Mouse (Mus musculus) kidney, embryonic 15.5 days (tissue): Measurements from ENCODE around the gene Olfr243. TPM values are rescaled to one million over a fixed set of nuclear protein-coding genes. Genes with fewer than 3 reads are reported as not detected.
"Not testable (repeated sequence)": the region's sequence is repeated elsewhere in the genome, so short reads cannot be mapped to it uniquely, and the experiment has no call there.

Experiments used
- ATAC-seq: fragments of 200-750 bp; cut with Nextera tagmentation; replicated peaks from 2 replicates; pipeline ENCODE4 v1.8.0; 2017; ENCODE audit warnings: moderate TSS enrichment; ENCODE audit not compliant: low FRiP score
- H3K27ac ChIP-seq: fragments of 300-500 bp; sonication (generic); 2 replicates; pipeline ENCODE4 v1.5.1; 2015; ENCODE audit warnings: mild to moderate bottlenecking, inconsistent platforms
- H3K27me3 ChIP-seq: fragments of 300-500 bp; sonication (generic); 2 replicates; pipeline ENCODE4 v1.6.1; 2015; ENCODE audit warnings: inconsistent platforms
- H3K36me3 ChIP-seq: fragments of 300-500 bp; sonication (generic); 2 replicates; pipeline ENCODE4 v1.6.1; 2015; ENCODE audit warnings: inconsistent platforms
- H3K4me1 ChIP-seq: fragments of 300-500 bp; sonication (generic); 2 replicates; pipeline ENCODE4 v1.6.1; 2015; ENCODE audit warnings: inconsistent platforms
- H3K4me2 ChIP-seq: fragments of 300-500 bp; sonication (generic); 2 replicates; pipeline ENCODE4 v1.6.1; 2015; ENCODE audit warnings: moderate library complexity, mild to moderate bottlenecking, inconsistent platforms
- H3K4me3 ChIP-seq: fragments of 300-500 bp; sonication (generic); replicated peaks from 2 replicates; pipeline ENCODE4 v1.5.1; 2015; ENCODE audit warnings: mild to moderate bottlenecking, inconsistent platforms
- H3K9ac ChIP-seq: fragments of 300-500 bp; sonication (generic); 2 replicates; pipeline ENCODE4 v1.6.1; 2015; ENCODE audit warnings: mild to moderate bottlenecking, inconsistent platforms
- H3K9me3 ChIP-seq: fragments of 300-500 bp; sonication (generic); replicated peaks from 2 replicates; pipeline ENCODE4 v1.6.1; 2016; ENCODE audit warnings: inconsistent platforms
- WGBS: fragments of 180-500 bp; shearing (Covaris S2); methylation state at CpG from one replicate; pipeline ENCODE4 v1.1.7; 2015; ENCODE audit warnings: mixed read lengths; 5-methylcytosine and 5-hydroxymethylcytosine counted together
- polyA plus RNA-seq: library from polyadenylated mRNA; unstranded; fragments of >200 nt; fragmentation: Nextera tagmentation; extraction: Ambion mirVana; gene quantifications from 2 replicates; pipeline ENCODE4 v1.2.1, GENCODE M21; 2015

Gene Olfr243
- not detected in 2 replicates for polyA plus RNA-seq

DNA sequence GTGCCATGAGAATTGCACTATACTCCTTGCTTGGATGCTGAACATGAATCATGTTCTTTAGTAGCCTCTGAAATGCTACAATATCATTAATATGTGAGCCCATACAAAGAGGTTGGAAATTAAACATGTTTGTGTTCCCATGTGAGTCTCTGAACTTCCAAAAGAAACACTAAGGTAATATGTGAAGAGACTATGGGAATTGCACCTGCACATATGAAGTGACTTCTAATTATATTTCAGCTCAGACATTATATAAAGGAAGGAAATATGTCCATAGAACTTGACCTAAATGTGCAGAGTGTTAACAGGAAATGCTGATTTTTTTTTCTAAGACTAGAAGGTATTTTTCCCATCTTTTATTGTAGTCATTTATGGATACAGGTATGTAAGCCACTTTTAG is at the start of gene Olfr243:
Gene Olfr243 (plus strand): TSS at position 301 of the 400 bp plus-strand sequence.
- Histone ChIP-seq H3K27me3 (no peaks in the 10 kb centered on the region), H3K9ac (no peak within 1 kb of the TSS), H3K36me3 (no peaks in the 10 kb centered on the region), H3K27ac (no peak within 1 kb of the TSS), H3K4me2 (no peak within 1 kb of the TSS), H3K9me3 (no peaks in the 10 kb centered on the region), H3K4me1 (no peaks in the 10 kb centered on the region), H3K4me3 (no peak within 1 kb of the TSS)
- no peak for ATAC-seq

DNA sequence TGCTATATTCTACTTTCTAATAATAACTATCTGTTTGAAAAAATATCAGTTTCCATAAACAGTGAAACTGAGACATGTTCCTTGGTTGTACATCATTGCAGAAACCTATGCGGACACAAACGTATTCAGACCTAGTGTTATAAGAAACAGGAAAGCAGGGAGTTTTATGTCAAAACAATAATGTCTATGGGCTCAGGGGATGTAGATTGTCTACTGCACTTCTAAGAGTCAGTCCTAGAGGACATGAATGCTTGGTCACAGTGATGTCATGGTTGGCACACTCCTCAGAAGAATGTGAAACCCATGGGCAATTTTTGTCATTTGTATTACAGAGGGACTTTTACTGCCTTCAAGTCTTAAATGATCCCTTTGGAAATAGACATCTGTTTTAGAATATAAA is 43.4 kb upstream of the Olfr243 start, which contains the start of gene Olfr624:
Gene Olfr624 (minus strand): TSS at position 101 of the 400 bp plus-strand sequence.
- H3K9me3 ChIP-seq, result no peaks in the 10 kb centered on the region
- WGBS, result 87% methylated on average over 2 of the region's 2 CpGs
- H3K4me2 ChIP-seq, result no peak within 1 kb of the TSS
- ATAC-seq, result no peak
- no peaks in the 10 kb centered on the region for H3K36me3 ChIP-seq
- no peak within 1 kb of the TSS for H3K27ac ChIP-seq
- H3K27me3 ChIP-seq, result no peaks in the 10 kb centered on the region
- H3K4me3 ChIP-seq, result no peak within 1 kb of the TSS
- H3K4me1 ChIP-seq, result no peaks in the 10 kb centered on the region
- H3K9ac ChIP-seq, result no peak within 1 kb of the TSS

DNA sequence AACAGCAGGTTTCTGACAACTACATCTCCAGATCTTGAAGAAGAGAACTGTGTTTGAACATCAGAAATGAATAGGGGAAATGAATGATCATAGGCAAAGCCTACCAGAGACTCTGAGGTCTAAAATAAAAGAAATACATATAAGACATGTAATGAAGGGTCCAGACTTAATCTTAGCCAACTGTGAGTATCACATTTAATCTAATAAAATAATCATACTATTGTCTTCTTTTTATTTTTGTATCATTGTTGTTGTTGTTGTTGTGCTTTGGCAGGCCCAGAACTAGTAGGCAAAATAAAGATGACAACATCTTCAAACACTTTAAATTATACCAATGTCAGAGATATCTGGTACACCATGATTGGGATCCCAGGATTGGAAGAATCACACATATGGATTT is 32.1 kb upstream of the Olfr243 start, which contains the start of gene Olfr625-ps1:
Gene Olfr625-ps1 (plus strand): TSS at position 301 of the 400 bp plus-strand sequence.
- H3K27me3 ChIP-seq, result no peaks in the 10 kb centered on the region
- no peak within 1 kb of the TSS for H3K4me3 ChIP-seq
- no peaks in the 10 kb centered on the region for H3K36me3 ChIP-seq
- no peak within 1 kb of the TSS for H3K27ac ChIP-seq
- no peak within 1 kb of the TSS for H3K9ac ChIP-seq
- no peaks in the 10 kb centered on the region for H3K9me3 ChIP-seq
- H3K4me1 ChIP-seq, result no peaks in the 10 kb centered on the region
- ATAC-seq, result no peak
- H3K4me2 ChIP-seq, result no peak within 1 kb of the TSS

DNA sequence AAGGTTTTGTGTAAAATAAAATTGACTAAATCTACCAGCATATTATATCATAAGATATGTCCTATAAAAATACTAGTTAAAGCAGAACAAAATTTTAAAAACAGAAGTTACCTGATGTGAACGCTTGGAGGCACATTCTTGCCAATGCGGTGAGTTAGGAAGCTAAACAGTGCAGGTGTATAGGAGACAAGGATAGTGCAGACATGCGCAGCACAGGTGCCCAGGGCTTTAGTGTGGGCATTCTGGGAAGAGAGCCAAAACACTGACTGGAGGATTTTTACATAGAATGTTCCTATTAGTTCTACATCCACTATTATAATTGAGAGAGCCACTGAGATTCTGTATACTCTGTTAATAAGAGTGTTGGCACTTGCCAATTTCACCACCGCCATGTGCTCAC is 15.0 kb upstream of the Olfr243 start:
- Histone ChIP-seq H3K36me3 (no peaks in the 10 kb centered on the region), H3K9ac (no peak overlapping the region), H3K4me2 (no peak overlapping the region), H3K9me3 (no peaks in the 10 kb centered on the region), H3K4me1 (no peaks in the 10 kb centered on the region), H3K4me3 (no peak overlapping the region), H3K27me3 (no peaks in the 10 kb centered on the region), H3K27ac (no peak overlapping the region)
- WGBS, result 91% methylated on average over 4 of the region's 4 CpGs
- no peak for ATAC-seq

DNA sequence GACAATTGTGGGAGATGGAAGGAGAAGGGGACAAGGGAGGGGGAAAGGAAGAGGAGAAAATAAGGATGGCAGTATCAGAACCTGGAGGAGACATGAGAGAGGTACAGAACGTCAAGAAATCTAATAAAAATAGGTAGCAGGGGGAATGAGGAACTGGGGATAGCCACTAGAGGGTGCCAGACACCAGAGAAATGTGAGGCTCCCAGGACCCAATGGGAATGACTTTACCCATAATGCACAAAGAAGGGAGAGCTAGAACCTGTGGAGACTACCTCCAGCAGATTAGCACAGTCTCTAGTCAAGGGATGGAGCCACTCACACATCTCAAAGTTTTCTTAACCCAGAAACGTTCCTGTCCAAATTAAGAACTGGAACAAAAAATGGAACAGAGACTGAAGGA is 2.4 kb upstream of the Olfr243 start:
- Histone ChIP-seq H3K4me3 (no peak overlapping the region), H3K27me3 (no peaks in the 10 kb centered on the region), H3K9ac (no peak overlapping the region), H3K9me3 (no peaks in the 10 kb centered on the region), H3K36me3 (no peaks in the 10 kb centered on the region), H3K4me1 (no peaks in the 10 kb centered on the region), H3K4me2 (no peak overlapping the region), H3K27ac (no peak overlapping the region)
- ATAC-seq, result no peak
- WGBS, result 30% methylated on average over 2 of the region's 2 CpGs

DNA sequence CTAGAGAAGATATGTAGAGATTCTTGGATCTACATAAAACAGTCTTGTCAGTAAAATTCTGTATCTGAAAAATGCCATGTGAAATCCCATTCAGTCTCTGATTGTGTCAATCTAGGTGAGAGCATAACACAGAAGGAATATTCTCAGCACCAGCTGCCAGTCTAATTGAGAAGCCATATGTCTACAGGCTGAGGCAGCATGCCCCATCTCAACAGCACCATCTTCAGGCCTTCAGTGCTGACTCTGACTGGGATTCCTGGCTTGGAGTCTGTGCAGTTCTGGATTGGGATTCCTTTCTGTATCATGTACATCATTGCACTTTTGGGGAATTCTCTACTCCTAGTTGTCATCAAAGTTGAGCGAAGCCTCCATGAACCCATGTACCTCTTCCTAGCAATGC is 1.9 kb downstream of the Olfr243 start:
- H3K9ac ChIP-seq, H3K4me2 ChIP-seq, ATAC-seq, H3K27me3 ChIP-seq, H3K4me3 ChIP-seq, H3K4me1 ChIP-seq, H3K9me3 ChIP-seq, H3K27ac ChIP-seq, H3K36me3 ChIP-seq: not testable (repeated sequence)
- WGBS, result 91% methylated on average over 1 of the region's 1 CpGs

DNA sequence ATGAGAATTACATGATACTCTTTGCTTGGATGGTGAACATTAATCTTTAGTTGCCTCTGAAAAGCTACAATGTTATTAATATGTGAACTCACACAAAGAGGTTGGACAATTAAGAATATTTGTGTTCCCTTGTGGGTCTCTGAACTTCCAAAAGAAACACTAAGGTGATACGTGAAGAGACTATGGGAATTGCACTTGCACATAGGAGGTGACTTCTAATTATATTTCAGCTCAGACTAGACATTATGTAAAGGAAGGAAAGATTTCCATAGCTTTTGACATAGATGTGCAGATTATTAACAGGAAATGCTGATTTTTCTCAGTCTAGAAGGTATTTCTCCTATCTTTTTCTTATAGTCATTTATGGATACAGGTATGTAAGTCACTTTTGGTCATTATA is 15.6 kb downstream of the Olfr243 start, which contains the start of gene Olfr628:
Gene Olfr628 (plus strand): TSS at position 301 of the 400 bp plus-strand sequence.
- 83% methylated on average over 1 of the region's 1 CpGs for WGBS
- H3K4me3 ChIP-seq, result no peak within 1 kb of the TSS
- ATAC-seq, result no peak
- no peak within 1 kb of the TSS for H3K27ac ChIP-seq
- H3K9ac ChIP-seq, result no peak within 1 kb of the TSS
- no peaks in the 10 kb centered on the region for H3K4me1 ChIP-seq
- H3K27me3 ChIP-seq, result no peaks in the 10 kb centered on the region
- H3K9me3 ChIP-seq, result no peaks in the 10 kb centered on the region
- H3K36me3 ChIP-seq, result no peaks in the 10 kb centered on the region
- no peak within 1 kb of the TSS for H3K4me2 ChIP-seq

- ATAC-seq, result no peak
- Histone ChIP-seq H3K4me1 (no peaks in the 10 kb centered on the region), H3K27me3 (no peaks in the 10 kb centered on the region), H3K36me3 (no peaks in the 10 kb centered on the region), H3K4me2 (no peak within 1 kb of the TSS), H3K27ac (no peak within 1 kb of the TSS), H3K4me3 (no peak within 1 kb of the TSS), H3K9me3 (no peaks in the 10 kb centered on the region), H3K9ac (no peak within 1 kb of the TSS)
- WGBS, result 83% methylated on average over 2 of the region's 2 CpGs
Observed at GRCm38 (mm10) chr7:103744843-103745242, 30.4 kb downstream of the Olfr243 start, which contains the start of gene Olfr629. TSS of gene Olfr629 (minus strand) at chr7:103744943.

DNA sequence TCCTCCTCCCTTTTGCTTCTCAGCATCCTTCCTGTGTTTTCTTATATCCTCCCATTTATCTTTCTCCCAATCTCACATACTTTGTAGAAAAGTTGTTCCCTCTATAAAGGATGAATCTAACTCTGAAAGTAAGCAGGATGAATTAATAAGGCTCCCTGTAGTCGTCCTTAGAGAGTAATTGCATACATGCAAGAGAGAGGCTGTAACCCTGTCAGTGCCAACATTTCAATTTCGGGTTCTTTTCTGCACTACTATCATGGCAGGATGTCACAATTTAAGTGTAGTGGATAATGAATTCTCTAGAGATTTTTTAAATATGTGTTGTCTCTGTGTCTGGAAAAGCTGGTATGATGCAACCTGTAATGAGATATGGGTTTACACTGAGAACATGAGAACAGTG is 42.8 kb downstream of the Olfr243 start, which contains the start of gene Olfr630:
Gene Olfr630 (minus strand): TSS at position 101 of the 400 bp plus-strand sequence.
- Histone ChIP-seq H3K4me3 (no peak within 1 kb of the TSS), H3K36me3 (no peaks in the 10 kb centered on the region), H3K4me1 (no peaks in the 10 kb centered on the region), H3K27ac (no peak within 1 kb of the TSS), H3K4me2 (no peak within 1 kb of the TSS), H3K27me3 (no peaks in the 10 kb centered on the region), H3K9me3 (no peaks in the 10 kb centered on the region), H3K9ac (no peak within 1 kb of the TSS)
- 47% methylated on average over 2 of the region's 2 CpGs for WGBS
- no peak for ATAC-seq

GRCm38 (mm10) chr7:103762212-103762611 is 47.7 kb downstream of the Olfr243 start:
- not testable (repeated sequence) for ATAC-seq, H3K4me3 ChIP-seq, H3K27me3 ChIP-seq, H3K9me3 ChIP-seq, H3K9ac ChIP-seq, H3K4me2 ChIP-seq, H3K4me1 ChIP-seq, H3K36me3 ChIP-seq, H3K27ac ChIP-seq
- WGBS, result 91% methylated on average over 6 of the region's 6 CpGs

DNA sequence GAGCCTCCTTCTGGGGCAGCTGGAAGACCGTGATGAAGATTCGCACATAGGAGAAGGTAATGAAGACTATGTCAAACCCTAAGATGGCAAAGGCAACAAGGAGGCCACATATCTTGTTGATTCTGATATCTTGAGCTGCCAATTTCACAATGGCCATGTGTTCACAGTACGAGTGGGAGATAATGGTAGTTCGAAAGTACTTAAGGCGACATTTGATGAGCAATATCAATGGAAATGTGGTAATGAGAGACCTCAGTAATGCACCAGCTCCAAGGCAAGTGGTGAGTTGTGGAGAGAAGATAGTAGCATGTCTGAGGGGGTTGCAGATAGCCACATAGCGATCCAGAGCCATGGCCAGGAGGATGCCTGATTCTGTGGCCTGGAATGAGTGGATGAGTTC is 53.2 kb downstream of the Olfr243 start:
- not testable (repeated sequence) for H3K36me3 ChIP-seq, H3K4me3 ChIP-seq, H3K4me1 ChIP-seq, H3K9ac ChIP-seq, H3K27ac ChIP-seq, H3K27me3 ChIP-seq, H3K4me2 ChIP-seq, H3K9me3 ChIP-seq, ATAC-seq
- WGBS, result 87% methylated on average over 5 of the region's 6 CpGs
